Mouse (Mus musculus) embryonic facial prominence, embryonic 12.5 days (tissue): ENCODE measurements around the gene Acoxl. TPM values are rescaled to one million over a fixed set of nuclear protein-coding genes. Genes with fewer than 3 reads are reported as not detected.

Experiments used
- ATAC-seq: fragments of 200-750 bp; cut with Nextera tagmentation; 2 replicates; pipeline ENCODE4 v1.8.0; 2017; ENCODE audit not compliant: insufficient number of reproducible peaks, insufficient read depth, low FRiP score, low TSS enrichment
- H3K27ac ChIP-seq: fragments of 300-500 bp; sonication (generic); 2 replicates; pipeline ENCODE4 v1.5.1; 2016; ENCODE audit warnings: mild to moderate bottlenecking
- H3K27me3 ChIP-seq: fragments of 300-500 bp; sonication (generic); 2 replicates; pipeline ENCODE4 v1.6.1; 2016; ENCODE audit warnings: mild to moderate bottlenecking, moderate library complexity
- H3K36me3 ChIP-seq: fragments of 300-500 bp; sonication (generic); 2 replicates; pipeline ENCODE4 v1.6.1; 2016; ENCODE audit warnings: mild to moderate bottlenecking
- H3K4me1 ChIP-seq: fragments of 300-500 bp; sonication (generic); 2 replicates; pipeline ENCODE4 v1.6.1; 2016
- H3K4me2 ChIP-seq: fragments of 300-500 bp; sonication (generic); replicated peaks from 2 replicates; pipeline ENCODE4 v1.6.1; 2016; ENCODE audit warnings: mild to moderate bottlenecking, moderate library complexity
- H3K4me3 ChIP-seq: fragments of 300-500 bp; sonication (generic); 2 replicates; pipeline ENCODE4 v1.5.1; 2016; ENCODE audit warnings: mild to moderate bottlenecking
- H3K9ac ChIP-seq: fragments of 300-500 bp; sonication (generic); 2 replicates; pipeline ENCODE4 v1.6.1; 2016; ENCODE audit warnings: mild to moderate bottlenecking, moderate library complexity
- H3K9me3 ChIP-seq: fragments of 300-500 bp; sonication (generic); 2 replicates; pipeline ENCODE4 v1.6.1; 2016; ENCODE audit warnings: mild to moderate bottlenecking, moderate library complexity
- WGBS: fragments of 180-500 bp; shearing (Covaris S2); methylation state at CpG from one replicate; pipeline ENCODE4 v1.1.7; 2016; 5-methylcytosine and 5-hydroxymethylcytosine counted together
- polyA plus RNA-seq: library from polyadenylated mRNA; unstranded; fragments of >200 nt; fragmentation: Nextera tagmentation; extraction: Ambion mirVana; gene quantifications from 2 replicates; pipeline ENCODE4 v1.2.1, GENCODE M21; 2016

Acoxl gene
- polyA plus RNA-seq, 1 experiment from 2014 or later: 0.13 TPM

GRCm38 (mm10) chr2:128156557-128157412 is 318.1 kb downstream of the Acoxl start:
- ATAC-seq: no peak
- no peak overlapping the region for H3K4me2 ChIP-seq
- peaks cover 31% of the 10 kb centered on the region for H3K36me3 ChIP-seq
- WGBS: 70% methylated on average over 12 of the region's 12 CpGs
- H3K27me3 ChIP-seq: no peaks in the 10 kb centered on the region
- H3K9ac ChIP-seq: no peak overlapping the region
- no peaks in the 10 kb centered on the region for H3K9me3 ChIP-seq
- no peak overlapping the region for H3K4me3 ChIP-seq
- peaks cover 28% of the 10 kb centered on the region for H3K4me1 ChIP-seq
- H3K27ac ChIP-seq: 0 out of 2 replicates have a peak overlapping the region, but pooled peaks have one; percentile 36

GRCm38 (mm10) chr2:128158734-128159410 is 320.2 kb downstream of the Acoxl start:
- Histone ChIP-seq H3K36me3 (peaks cover 31% of the 10 kb centered on the region), H3K4me3 (no peak overlapping the region), H3K4me1 (peaks cover 23% of the 10 kb centered on the region), H3K4me2 (no peak overlapping the region), H3K27me3 (no peaks in the 10 kb centered on the region), H3K9me3 (no peaks in the 10 kb centered on the region), H3K27ac (peak overlapping the region; percentile 25; the same call in 1 of the 2 replicates), H3K9ac (no peak overlapping the region)
- ATAC-seq: no peak
- WGBS: 77% methylated on average over 17 of the region's 17 CpGs

- 0 out of 2 replicates have a peak overlapping the region, but pooled peaks have one; percentile 25 for H3K27ac ChIP-seq
- no peak for ATAC-seq
- no peak overlapping the region for H3K4me3 ChIP-seq
- H3K36me3 ChIP-seq: peaks cover 28% of the 10 kb centered on the region
- H3K9ac ChIP-seq: no peak overlapping the region
- no peaks in the 10 kb centered on the region for H3K9me3 ChIP-seq
- H3K27me3 ChIP-seq: no peaks in the 10 kb centered on the region
- 86% methylated on average over 7 of the region's 7 CpGs for WGBS
- no peak overlapping the region for H3K4me2 ChIP-seq
- H3K4me1 ChIP-seq: peaks cover 23% of the 10 kb centered on the region
Measured at GRCm38 (mm10) chr2:128159619-128160125, 321.0 kb downstream of the Acoxl start.

- no peak overlapping the region for H3K9ac ChIP-seq
Measured at GRCm38 (mm10) chr2:128163177-128163576, 324.5 kb downstream of the Acoxl start.

GRCm38 (mm10) chr2:128166623-128167423 is 328.1 kb downstream of the Acoxl start:
- H3K4me3 ChIP-seq: no peak overlapping the region
- no peaks in the 10 kb centered on the region for H3K36me3 ChIP-seq
- no peaks in the 10 kb centered on the region for H3K27me3 ChIP-seq
- H3K4me1 ChIP-seq: peaks cover 5% of the 10 kb centered on the region; the same call in 1 of the 2 replicates
- no peak overlapping the region for H3K27ac ChIP-seq
- H3K9me3 ChIP-seq: no peaks in the 10 kb centered on the region
- H3K9ac ChIP-seq: no peak overlapping the region
- ATAC-seq: no peak
- 78% methylated on average over 13 of the region's 13 CpGs for WGBS
- H3K4me2 ChIP-seq: no peak overlapping the region

More at GRCm38 (mm10) chr2:128163177-128163576, 324.5 kb downstream of the Acoxl start:
- no peaks in the 10 kb centered on the region for H3K9me3 ChIP-seq
- H3K36me3 ChIP-seq: peaks cover 17% of the 10 kb centered on the region; the same call in 1 of the 2 replicates
- no peak overlapping the region for H3K27ac ChIP-seq
- no peak for ATAC-seq
- H3K4me1 ChIP-seq: peaks cover 11% of the 10 kb centered on the region; the same call in 1 of the 2 replicates
- WGBS: 87% methylated on average over 8 of the region's 8 CpGs
- no peaks in the 10 kb centered on the region for H3K27me3 ChIP-seq
- H3K4me3 ChIP-seq: no peak overlapping the region
- no peak overlapping the region for H3K4me2 ChIP-seq

GRCm38 (mm10) chr2:128167930-128168329 is 329.3 kb downstream of the Acoxl start:
- H3K4me1 ChIP-seq: peaks cover 5% of the 10 kb centered on the region; the same call in 1 of the 2 replicates
- H3K9me3 ChIP-seq: no peaks in the 10 kb centered on the region
- no peak overlapping the region for H3K4me2 ChIP-seq
- H3K27ac ChIP-seq: no peak overlapping the region
- no peak overlapping the region for H3K4me3 ChIP-seq
- 93% methylated on average over 12 of the region's 12 CpGs for WGBS
- H3K27me3 ChIP-seq: no peaks in the 10 kb centered on the region
- H3K9ac ChIP-seq: no peak overlapping the region
- ATAC-seq: no peak
- no peaks in the 10 kb centered on the region for H3K36me3 ChIP-seq

- no peaks in the 10 kb centered on the region for H3K9me3 ChIP-seq
- no peak overlapping the region for H3K4me3 ChIP-seq
- WGBS: 78% methylated on average over 5 of the region's 5 CpGs
- no peak overlapping the region for H3K27ac ChIP-seq
- H3K27me3 ChIP-seq: no peaks in the 10 kb centered on the region
- no peaks in the 10 kb centered on the region for H3K36me3 ChIP-seq
- H3K4me1 ChIP-seq: peaks cover 5% of the 10 kb centered on the region; the same call in 1 of the 2 replicates
- H3K4me2 ChIP-seq: no peak overlapping the region
- ATAC-seq: no peak
- no peak overlapping the region for H3K9ac ChIP-seq
Measured at GRCm38 (mm10) chr2:128169486-128169885, 330.8 kb downstream of the Acoxl start.

GRCm38 (mm10) chr2:128169972-128170371 is 331.3 kb downstream of the Acoxl start:
- no peaks in the 10 kb centered on the region for H3K27me3 ChIP-seq
- no peak overlapping the region for H3K4me3 ChIP-seq
- 85% methylated on average over 11 of the region's 11 CpGs for WGBS
- no peaks in the 10 kb centered on the region for H3K36me3 ChIP-seq
- H3K4me1 ChIP-seq: peaks cover 5% of the 10 kb centered on the region; the same call in 1 of the 2 replicates
- no peak overlapping the region for H3K27ac ChIP-seq
- no peaks in the 10 kb centered on the region for H3K9me3 ChIP-seq
- no peak overlapping the region for H3K4me2 ChIP-seq
- no peak overlapping the region for H3K9ac ChIP-seq
- no peak for ATAC-seq

- no peaks in the 10 kb centered on the region for H3K27me3 ChIP-seq
- H3K27ac ChIP-seq: no peak overlapping the region
- no peak overlapping the region for H3K4me2 ChIP-seq
- H3K9me3 ChIP-seq: no peaks in the 10 kb centered on the region
- H3K4me1 ChIP-seq: peaks cover 5% of the 10 kb centered on the region; the same call in 1 of the 2 replicates
- no peak overlapping the region for H3K9ac ChIP-seq
- no peak for ATAC-seq
- 87% methylated on average over 3 of the region's 3 CpGs for WGBS
- H3K36me3 ChIP-seq: no peaks in the 10 kb centered on the region
- H3K4me3 ChIP-seq: no peak overlapping the region
Measured at GRCm38 (mm10) chr2:128170614-128171013, 331.9 kb downstream of the Acoxl start.

- H3K36me3 ChIP-seq: no peaks in the 10 kb centered on the region
- H3K27ac ChIP-seq: no peak overlapping the region
- no peak overlapping the region for H3K4me2 ChIP-seq
- no peak overlapping the region for H3K4me3 ChIP-seq
- 87% methylated on average over 5 of the region's 5 CpGs for WGBS
- peaks cover 6% of the 10 kb centered on the region for H3K4me1 ChIP-seq
- no peak overlapping the region for H3K9ac ChIP-seq
- no peaks in the 10 kb centered on the region for H3K9me3 ChIP-seq
- ATAC-seq: no peak
- no peaks in the 10 kb centered on the region for H3K27me3 ChIP-seq
Measured at GRCm38 (mm10) chr2:128172266-128172665, 333.6 kb downstream of the Acoxl start.
